Mouse (Mus musculus): ENCODE measurements around the gene Ugt2a3. TPM values are rescaled to one million over a fixed set of nuclear protein-coding genes. Genes with fewer than 3 reads are reported as not detected.

The Ugt2a3 gene
- polyA plus RNA-seq, 1 experiment from 2014 or later: not detected

DNA sequence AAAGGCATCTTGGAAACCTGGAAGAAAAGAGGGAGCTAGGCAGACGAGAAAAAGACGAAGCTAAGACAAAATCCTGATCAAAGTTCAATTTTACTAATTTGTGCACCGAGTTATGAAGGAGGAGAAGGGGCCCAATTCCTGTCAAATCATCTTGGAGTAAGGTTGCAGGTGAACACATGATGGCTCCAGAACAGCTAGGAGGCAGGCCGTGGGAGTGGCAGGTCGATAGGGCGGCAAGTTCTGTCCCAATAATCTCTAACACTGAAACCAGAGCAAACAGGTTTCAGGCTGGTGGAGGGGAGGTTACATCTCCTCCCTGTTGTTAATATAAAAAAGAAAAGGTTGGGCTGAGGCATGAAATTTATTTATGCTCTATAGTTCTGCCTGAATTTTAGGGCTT lies 61.4 kb downstream of the Ugt2a3 start:
- WGBS (ENCODE audit: missing documents): 86% methylated on average over 6 of the region's 6 CpGs

More for the DNA sequence above, 61.4 kb downstream of the Ugt2a3 start:
- H3K4me3 ChIP-seq (ENCODE audit: inconsistent target): no peak overlapping the region
- no peaks in the 10 kb centered on the region for H3K79me2 ChIP-seq (ENCODE audit: inconsistent target)
- no peaks in the 10 kb centered on the region for H3K36me3 ChIP-seq (ENCODE audit: inconsistent target)
- H3K27ac ChIP-seq: no peak overlapping the region

Other genes starting within 250 kb of the Ugt2a3 start
- gene Ugt2b36, start 244.6 kb downstream of the Ugt2a3 start, polyA plus RNA-seq (2018): not detected in 3 replicates
- not detected in 3 replicates for gene Ugt2b5, start 196.9 kb downstream of the Ugt2a3 start, polyA plus RNA-seq (2018)
- not detected in 3 replicates for gene Ugt2b37, start 82.4 kb downstream of the Ugt2a3 start, polyA plus RNA-seq (2018)
- gene Ugt2b38, start 87.0 kb upstream of the Ugt2a3 start, polyA plus RNA-seq (2018): not detected in 3 replicates
- not detected in 3 replicates for gene Ugt2a2, start 145.1 kb upstream of the Ugt2a3 start, polyA plus RNA-seq (2018)
- gene Gm43638, start 149.6 kb upstream of the Ugt2a3 start, polyA plus RNA-seq (2018): not detected in 3 replicates
- not detected in 3 replicates for gene Ugt2a1, start 153.7 kb upstream of the Ugt2a3 start, polyA plus RNA-seq (2018)
- not detected in 3 replicates for gene Sult1b1, start 201.0 kb upstream of the Ugt2a3 start, polyA plus RNA-seq (2018)
- not detected in 3 replicates for gene Sult1d1, start 231.8 kb upstream of the Ugt2a3 start, polyA plus RNA-seq (2018)

Measured in macrophage (primary cell).